Mouse (Mus musculus) frontal cortex, adult (tissue): ENCODE data around the gene Snx5.
A peak's percentile ranks its signal among the peaks of the same experiment; 100 is the strongest.

ENCODE experiments used
- ATAC-seq: cut with Nextera tagmentation; 2 replicates; pipeline ENCODE4 v1.9.2; 2017; ENCODE audit warnings: mild to moderate bottlenecking, moderate library complexity, mixed read lengths; ENCODE audit not compliant: low TSS enrichment

Snx5 gene

GRCm38 (mm10) chr2:144228521-144229346 is 42.0 kb downstream of the Snx5 start:
- ATAC-seq: no peak

- no peak for ATAC-seq
Measured at GRCm38 (mm10) chr2:144226906-144227586, 43.7 kb downstream of the Snx5 start.

GRCm38 (mm10) chr2:144224351-144224750 is 46.4 kb downstream of the Snx5 start:
- ATAC-seq: no peak

- ATAC-seq: no peak
Measured at GRCm38 (mm10) chr2:144215601-144216000, 55.1 kb downstream of the Snx5 start.

- ATAC-seq: no peak
Measured at GRCm38 (mm10) chr2:144215195-144215594, 55.5 kb downstream of the Snx5 start.

- no peak for ATAC-seq
Measured at GRCm38 (mm10) chr2:144214508-144215185, 56.1 kb downstream of the Snx5 start.

- no peak for ATAC-seq
Measured at GRCm38 (mm10) chr2:144213803-144214202, 56.9 kb downstream of the Snx5 start.

- no peak for ATAC-seq
Measured at GRCm38 (mm10) chr2:144209425-144209824, 61.3 kb downstream of the Snx5 start.

GRCm38 (mm10) chr2:144207365-144207764 is 63.3 kb downstream of the Snx5 start:
- no peak for ATAC-seq

GRCm38 (mm10) chr2:144203001-144203400 is 67.7 kb downstream of the Snx5 start:
- no peak for ATAC-seq

GRCm38 (mm10) chr2:144202567-144202966 is 68.1 kb downstream of the Snx5 start:
- ATAC-seq: peak; percentile 84

- ATAC-seq: no peak
Measured at GRCm38 (mm10) chr2:144202151-144202550, 68.6 kb downstream of the Snx5 start.
